Mouse (Mus musculus) T-helper 1 cell (primary cell): ENCODE data around the gene Gsg1.

Experiments
- in situ Hi-C: fragments of 300-600 bp; cut with MboI, MseI; formaldehyde crosslinking; loops from one replicate; pipeline ENCODE4 v1.15.1; 2025; ENCODE audit warnings: high pct_unique_total_duplicates

The Gsg1 gene

GRCm38 (mm10) chr6:135254153-135254552, at the start of gene Gsg1:
TSS of gene Gsg1 (minus strand) at chr6:135254351.
- in situ Hi-C loops, result loop anchor here (5.0 kb wide), 1 partner anchor 123 kb away; no protein-coding TSS in a partner anchor

- in situ Hi-C loops, result no loop called here
These were observed 48.4 kb upstream of the Gsg1 start for GRCm38 (mm10) chr6:135302421-135303125.

- in situ Hi-C loops, result no loop called here
These were observed 46.3 kb upstream of the Gsg1 start for GRCm38 (mm10) chr6:135300469-135300868.

- in situ Hi-C loops, result loop anchor here (10.0 kb wide), 1 partner anchor 1986 kb away; no protein-coding TSS in a partner anchor
These were observed 44.9 kb upstream of the Gsg1 start for GRCm38 (mm10) chr6:135299024-135299550.

- in situ Hi-C loops, result loop anchor here (10.0 kb wide), 1 partner anchor 1987 kb away; no protein-coding TSS in a partner anchor
These were observed 43.4 kb upstream of the Gsg1 start for GRCm38 (mm10) chr6:135297570-135297969.

GRCm38 (mm10) chr6:135296267-135296666, 42.1 kb upstream of the Gsg1 start:
- in situ Hi-C loops, result loop anchor here (10.0 kb wide), 1 partner anchor 1989 kb away; no protein-coding TSS in a partner anchor

GRCm38 (mm10) chr6:135295082-135295861, 41.1 kb upstream of the Gsg1 start:
- in situ Hi-C loops, result loop anchor here (10.0 kb wide), 1 partner anchor 1990 kb away; no protein-coding TSS in a partner anchor

GRCm38 (mm10) chr6:135294150-135294549, 40.0 kb upstream of the Gsg1 start:
- in situ Hi-C loops, result loop anchor here (10.0 kb wide), 1 partner anchor 1991 kb away; no protein-coding TSS in a partner anchor

GRCm38 (mm10) chr6:135292391-135292790, 38.2 kb upstream of the Gsg1 start:
- in situ Hi-C loops, result loop anchor here (10.0 kb wide), 1 partner anchor 1992 kb away; no protein-coding TSS in a partner anchor

- in situ Hi-C loops, result no loop called here
These were observed 25.7 kb upstream of the Gsg1 start for GRCm38 (mm10) chr6:135279856-135280255.

- in situ Hi-C loops, result no loop called here
These were observed 25.1 kb upstream of the Gsg1 start for GRCm38 (mm10) chr6:135279286-135279685.

- in situ Hi-C loops, result no loop called here
These were observed 24.2 kb upstream of the Gsg1 start for GRCm38 (mm10) chr6:135278302-135278701.

GRCm38 (mm10) chr6:135276474-135277295, 22.5 kb upstream of the Gsg1 start:
- in situ Hi-C loops, result no loop called here

- in situ Hi-C loops, result no loop called here
These were observed 21.1 kb upstream of the Gsg1 start for GRCm38 (mm10) chr6:135275231-135275630.

GRCm38 (mm10) chr6:135273066-135273465, 18.9 kb upstream of the Gsg1 start:
- in situ Hi-C loops, result no loop called here

GRCm38 (mm10) chr6:135271761-135272160, 17.6 kb upstream of the Gsg1 start:
- in situ Hi-C loops, result no loop called here

GRCm38 (mm10) chr6:135269626-135270025, 15.5 kb upstream of the Gsg1 start:
- in situ Hi-C loops, result no loop called here

- in situ Hi-C loops, result no loop called here
These were observed 14.2 kb upstream of the Gsg1 start for GRCm38 (mm10) chr6:135268392-135268791.

- in situ Hi-C loops, result no loop called here
These were observed 13.1 kb upstream of the Gsg1 start for GRCm38 (mm10) chr6:135267221-135267620.

- in situ Hi-C loops, result no loop called here
These were observed 11.9 kb upstream of the Gsg1 start for GRCm38 (mm10) chr6:135266056-135266455.

- in situ Hi-C loops, result no loop called here
These were observed 10.0 kb upstream of the Gsg1 start for GRCm38 (mm10) chr6:135264136-135264535.
